In genomic region chr2:157762903-157763302, GRCm38 (mm10) we compare ENCODE assay signal across 25 mouse cellular contexts. TPM values are rescaled to one million over a fixed set of nuclear protein-coding genes. Genes with fewer than 3 reads are reported as not detected.
A peak's percentile ranks its signal among the peaks of the same experiment; 100 is the strongest.
DNase-seq lines count a peak whose midpoint lies in the region; ATAC-seq and TF ChIP-seq lines count a peak whose summit lies in the region.
"Had no signal": no experiment of that assay in that cellular context is flagged by ENCODE, and none has a peak within 500 bp of the region (broad histone marks: within the 10 kb centered on the region; RNA-seq: fewer than 3 reads in every experiment).

No protein-coding gene starts in this region.

- ATAC-seq in hindbrain, embryonic 12.5 days (ENCODE audit: low FRiP score) = no peak
- ATAC-seq: CD4-positive, CD25-positive, alpha-beta regulatory T cell, adult 4 months; forebrain, embryonic 14.5 days; forebrain, embryonic 16.5 days had no signal

- WGBS in lung, adult 2 months = 45% methylated on average over 4 of the region's 4 CpGs
- 88% methylated on average over 4 of the region's 4 CpGs for WGBS in hindbrain, embryonic 12.5 days

- H3K27ac ChIP-seq in brown adipose tissue, adult 24 weeks (replicated peaks; ENCODE audit: low read depth, low read length) = peak overlapping the region; percentile 41; the same call in 1 of the 2 replicates
- no peak overlapping the region for H3K27ac ChIP-seq in hindbrain, embryonic 12.5 days
- H3K27ac ChIP-seq: embryonic facial prominence, embryonic 10.5 days; embryonic facial prominence, embryonic 12.5 days; forebrain, embryonic 12.5 days had no signal

- no peak for TF ChIP-seq CTCF in lung, adult 2 months (IDR thresholded peaks at IDR 0.05; ENCODE audit: insufficient read depth, low read length)

- H3K9me3 ChIP-seq in hindbrain, embryonic 12.5 days (replicated peaks) = no peaks in the 10 kb centered on the region
- H3K9me3 ChIP-seq: embryonic facial prominence, embryonic 10.5 days; embryonic facial prominence, embryonic 12.5 days; forebrain, embryonic 12.5 days; G1E had no signal

- H3K27me3 ChIP-seq in hindbrain, embryonic 12.5 days = no peaks in the 10 kb centered on the region
- H3K27me3 ChIP-seq: CH12.LX; embryonic facial prominence, embryonic 12.5 days; forebrain, embryonic 12.5 days had no signal

- DNase-seq in gastrocnemius, adult 18-20 months (ENCODE audit: low spot score) = peak; percentile 32
- no peak for DNase-seq in gastrocnemius, adult 8-10 months (ENCODE audit: low spot score in 2 of 2)
- DNase-seq in lung, postnatal 14 days = peak; percentile 5
- no peak for DNase-seq in lung, adult 2 months
- DNase-seq in Muller cell, postnatal 12 days (ENCODE audit: inconsistent ontology term) = peak; percentile 53
- no peak for DNase-seq in cerebellum, adult 11 months
- DNase-seq: adrenal gland, adult 8-10 months; adrenal gland, postnatal 14 days; adrenal gland, postnatal 36 days; B cell, adult 2 months; cerebellum, adult 11-12 months; cerebellum, adult 2 months; cerebellum, adult 9-10 months; cerebellum, postnatal 10 days; cerebellum, postnatal 25 days had no signal

- no peak overlapping the region for H3K4me2 ChIP-seq in hindbrain, embryonic 12.5 days (replicated peaks)
- H3K4me2 ChIP-seq: embryonic facial prominence, embryonic 12.5 days; forebrain, embryonic 12.5 days had no signal

- no peak overlapping the region for H3K4me3 ChIP-seq in lung, adult 2 months (replicated peaks; ENCODE audit: extremely low read depth, low read depth, low read length)
- no peak overlapping the region for H3K4me3 ChIP-seq in brown adipose tissue, adult 24 weeks (ENCODE audit: insufficient read depth, low read depth, low read length)
- no peak overlapping the region for H3K4me3 ChIP-seq in hindbrain, embryonic 12.5 days
- H3K4me3 ChIP-seq: embryonic facial prominence, embryonic 10.5 days; embryonic facial prominence, embryonic 12.5 days; forebrain, embryonic 12.5 days had no signal

- TF ChIP-seq POLR2A in lung, adult 2 months (IDR thresholded peaks at IDR 0.05; ENCODE audit: borderline replicate concordance, extremely low read depth, low read depth, low read length) = no peak

- no peak overlapping the region for H3K9ac ChIP-seq in hindbrain, embryonic 12.5 days
- H3K9ac ChIP-seq: embryonic facial prominence, embryonic 12.5 days; forebrain, embryonic 12.5 days had no signal

- H3K36me3 ChIP-seq in hindbrain, embryonic 12.5 days = no peaks in the 10 kb centered on the region
- H3K36me3 ChIP-seq: embryonic facial prominence, embryonic 10.5 days; embryonic facial prominence, embryonic 12.5 days; forebrain, embryonic 12.5 days had no signal

- peaks cover 7% of the 10 kb centered on the region for H3K4me1 ChIP-seq in lung, adult 2 months (ENCODE audit: control insufficient read depth, insufficient read depth, low read length)
- peaks cover 20% of the 10 kb centered on the region for H3K4me1 ChIP-seq in brown adipose tissue, adult 24 weeks (ENCODE audit: control insufficient read depth, insufficient read depth, insufficient read length, low read length)
- H3K4me1 ChIP-seq in hindbrain, embryonic 12.5 days = 0 out of 2 replicates have a peak, but pooled peaks cover 6% of the 10 kb centered on the region
- H3K4me1 ChIP-seq: forebrain, embryonic 12.5 days had no signal

RNA-seq across cellular contexts. Expression of gene Ctnnbl1, which starts 25.7 kb away (rescaled TPM):
- total RNA-seq in gastrocnemius, adult 18-20 months (2021) = 1 to 10 TPM; 8.8 to 9.7 TPM
- total RNA-seq in gastrocnemius, adult 8-10 months (2022) = 10 to 100 TPM in 3 of 4 experiments, 1 to 10 TPM in 1; 9.3 to 12.8 (median 11.1) TPM
- polyA plus RNA-seq in lung, adult 2 months (2012; rRNA removed) = 13.6 and 27.0 TPM in 2 replicates
- 13.4 and 14.8 TPM in 2 replicates for polyA plus RNA-seq in brown adipose tissue, adult 24 weeks (2012; ENCODE audit: insufficient read depth, insufficient read length, missing spikeins)
- polyA plus RNA-seq in hindbrain, embryonic 12.5 days (2016; fragmentation: Nextera tagmentation; extraction: Ambion mirVana) = 82.3 and 83.7 TPM in 2 replicates

Comparison
In these comparisons a context has a peak if more than half of its experiments do, and no peak if none do; other contexts are left out.
1. DNase-seq: peak in gastrocnemius, adult 18-20 months (single experiment), lung, postnatal 14 days (single experiment) and Muller cell, postnatal 12 days (single experiment); none in gastrocnemius, adult 8-10 months (0 of 2), lung, adult 2 months (single experiment) and cerebellum, adult 11 months (single experiment).